Mouse (Mus musculus): Measurements from ENCODE around the gene Gm27235. TPM values are rescaled to one million over a fixed set of nuclear protein-coding genes. Genes with fewer than 3 reads are reported as not detected.
"Not testable (repeated sequence)": the region's sequence is repeated elsewhere in the genome, so short reads cannot be mapped to it uniquely, and the experiment has no call there.

Gene Gm27235
- not detected in 3 replicates for total RNA-seq (2017)

- no peak for ATAC-seq (replicated peaks; ENCODE audit: insufficient number of reproducible peaks, low FRiP score, low TSS enrichment, poor library complexity, severe bottlenecking)
Observed at GRCm38 (mm10) chr9:35790001-35790400, at the start of gene Gm27235, which contains the start of gene D730048I06Rik. TSS of gene Gm27235 (minus strand) at chr9:35790101. TSS of gene D730048I06Rik (minus strand) at chr9:35790112.

- not testable (repeated sequence) for ATAC-seq (replicated peaks; ENCODE audit: insufficient number of reproducible peaks, low FRiP score, low TSS enrichment, poor library complexity, severe bottlenecking)
Observed at GRCm38 (mm10) chr9:35817881-35818280, 28.0 kb upstream of the Gm27235 start.

GRCm38 (mm10) chr9:35798146-35798545 lies 8.2 kb upstream of the Gm27235 start:
- ATAC-seq (replicated peaks; ENCODE audit: insufficient number of reproducible peaks, low FRiP score, low TSS enrichment, poor library complexity, severe bottlenecking): no peak

- no peak for ATAC-seq (replicated peaks; ENCODE audit: insufficient number of reproducible peaks, low FRiP score, low TSS enrichment, poor library complexity, severe bottlenecking)
Observed at GRCm38 (mm10) chr9:35778009-35778408, 11.9 kb downstream of the Gm27235 start, which contains the start of gene Gm17727. TSS of gene Gm17727 (minus strand) at chr9:35778109.

GRCm38 (mm10) chr9:35756843-35757242 lies 33.1 kb downstream of the Gm27235 start:
- no peak for ATAC-seq (replicated peaks; ENCODE audit: insufficient number of reproducible peaks, low FRiP score, low TSS enrichment, poor library complexity, severe bottlenecking)

GRCm38 (mm10) chr9:35740749-35741148 lies 49.2 kb downstream of the Gm27235 start, which contains the start of gene Gm17677:
TSS of gene Gm17677 (plus strand) at chr9:35741049.
- ATAC-seq (replicated peaks; ENCODE audit: insufficient number of reproducible peaks, low FRiP score, low TSS enrichment, poor library complexity, severe bottlenecking): no peak

Other genes starting within 250 kb of the Gm27235 start
- gene Ddx25, start 231.6 kb downstream of the Gm27235 start, total RNA-seq (2017): 0.10 to 0.64 TPM (median 0.57 TPM) in 3 replicates
- 17.2 to 30.8 TPM (median 30.7 TPM) in 3 replicates for gene Pus3, start 231.5 kb downstream of the Gm27235 start, total RNA-seq (2017)
- gene Pate2, start 219.8 kb downstream of the Gm27235 start, total RNA-seq (2017): not detected in 3 replicates
- gene Hyls1, start 219.7 kb downstream of the Gm27235 start, total RNA-seq (2017): 8.4 to 10.2 TPM (median 9.8 TPM) in 3 replicates
- gene Pate4, start 178.2 kb downstream of the Gm27235 start, total RNA-seq (2017): not detected in 3 replicates
- not detected in 3 replicates for gene Pate3, start 141.9 kb downstream of the Gm27235 start, total RNA-seq (2017)
- gene Pate1, start 102.7 kb downstream of the Gm27235 start, total RNA-seq (2017): not detected in 3 replicates
- gene Gm17677, start 49.1 kb downstream of the Gm27235 start, total RNA-seq (2017): not detected in 3 replicates
- not detected in 3 replicates for gene Gm17727, start 12.0 kb downstream of the Gm27235 start, total RNA-seq (2017)
- not detected in 3 replicates for gene D730048I06Rik, start within 50 bp of the Gm27235 start, total RNA-seq (2017)
- gene 9230110F15Rik, start 54.0 kb upstream of the Gm27235 start, total RNA-seq (2017): not detected in 3 replicates
- gene 9230113P08Rik, start 118.3 kb upstream of the Gm27235 start, total RNA-seq (2017): not detected in 3 replicates